Mouse (Mus musculus): Measurements from ENCODE around the gene Ehmt2.
"Not testable (repeated sequence)": the region's sequence is repeated elsewhere in the genome, so short reads cannot be mapped to it uniquely, and the experiment has no call there.

The Ehmt2 gene

GRCm38 (mm10) chr17:34954831-34955230 is 56.6 kb downstream of the Ehmt2 start:
- no peak for DNase-seq

- DNase-seq: no peak
These were observed 57.6 kb downstream of the Ehmt2 start for GRCm38 (mm10) chr17:34955884-34956283.

GRCm38 (mm10) chr17:34956340-34956739 is 58.1 kb downstream of the Ehmt2 start:
- DNase-seq: no peak

- not testable (repeated sequence) for DNase-seq
These were observed 59.0 kb downstream of the Ehmt2 start for GRCm38 (mm10) chr17:34957291-34957690.

- not testable (repeated sequence) for DNase-seq
These were observed 59.7 kb downstream of the Ehmt2 start for GRCm38 (mm10) chr17:34957966-34958365.

GRCm38 (mm10) chr17:34958734-34959129 is 60.5 kb downstream of the Ehmt2 start:
- not testable (repeated sequence) for DNase-seq

- DNase-seq: peak; percentile 92 to 93
These were observed 61.0 kb downstream of the Ehmt2 start, which contains the start of gene Hspa1b for GRCm38 (mm10) chr17:34959130-34959778. Hspa1b (minus strand) TSS chr17:34959238.

GRCm38 (mm10) chr17:34959881-34960515 is 61.7 kb downstream of the Ehmt2 start:
- peak; percentile 50 to 69 for DNase-seq

- peak in 1 of 2 experiments; percentile 44 for DNase-seq
These were observed 62.6 kb downstream of the Ehmt2 start for GRCm38 (mm10) chr17:34960702-34961493.

- DNase-seq: no peak
These were observed 63.9 kb downstream of the Ehmt2 start for GRCm38 (mm10) chr17:34962125-34962524.

- DNase-seq: no peak
These were observed 64.6 kb downstream of the Ehmt2 start for GRCm38 (mm10) chr17:34962841-34963240.

Measured in lung, adult 18-20 months (tissue).